Mouse (Mus musculus) left cerebral cortex, adult 9 months (tissue): Measurements from ENCODE around the gene Senp6.
"Not testable (repeated sequence)": the region's sequence is repeated elsewhere in the genome, so short reads cannot be mapped to it uniquely, and the experiment has no call there.

Source experiments
- DNase-seq, 2 experiments: peaks; one replicate each; pipeline ENCODE4 v3.0.0; 2022; ENCODE audit warnings: low spot score in 2 of 2

Gene Senp6

DNA sequence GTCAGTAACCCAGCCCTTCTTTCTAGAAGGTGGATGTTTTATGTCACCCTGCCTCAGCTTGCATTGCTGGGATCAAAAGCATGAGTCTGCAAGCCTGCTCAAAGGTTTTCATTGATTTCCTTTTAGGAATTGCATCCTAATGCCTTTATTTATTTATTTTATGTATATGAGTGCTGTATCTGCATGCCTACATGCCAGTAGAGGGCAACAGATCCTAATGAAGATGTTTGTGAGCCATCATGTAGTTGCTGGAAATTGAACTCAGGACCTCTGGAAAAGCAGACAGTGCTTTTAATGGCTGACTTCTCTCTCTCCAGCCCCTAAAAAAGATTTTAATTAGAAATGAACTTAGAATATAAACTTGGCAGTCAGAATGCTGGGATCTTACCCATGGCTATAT lies 8.2 kb downstream of the Senp6 start:
- DNase-seq, result no peak

DNA sequence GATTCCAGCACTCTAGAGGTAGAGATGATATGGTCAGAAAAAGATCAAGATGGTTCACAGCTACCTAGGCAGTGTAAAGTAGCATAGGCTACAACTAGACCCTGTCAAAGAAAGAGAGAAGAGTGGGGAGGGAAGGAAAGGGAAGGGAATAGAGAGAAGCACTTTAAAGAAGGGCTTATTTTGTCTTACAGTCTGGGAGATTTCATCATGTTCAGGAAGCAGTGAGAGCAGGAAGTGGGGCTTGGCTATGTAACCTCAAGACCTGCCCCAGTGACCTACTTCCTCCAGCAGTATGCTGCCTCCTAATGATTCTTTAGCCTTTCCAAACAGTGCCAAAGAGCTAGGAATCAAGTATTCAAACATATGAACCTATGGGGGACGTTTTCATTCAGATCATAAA lies 14.2 kb downstream of the Senp6 start:
- no peak for DNase-seq

DNA sequence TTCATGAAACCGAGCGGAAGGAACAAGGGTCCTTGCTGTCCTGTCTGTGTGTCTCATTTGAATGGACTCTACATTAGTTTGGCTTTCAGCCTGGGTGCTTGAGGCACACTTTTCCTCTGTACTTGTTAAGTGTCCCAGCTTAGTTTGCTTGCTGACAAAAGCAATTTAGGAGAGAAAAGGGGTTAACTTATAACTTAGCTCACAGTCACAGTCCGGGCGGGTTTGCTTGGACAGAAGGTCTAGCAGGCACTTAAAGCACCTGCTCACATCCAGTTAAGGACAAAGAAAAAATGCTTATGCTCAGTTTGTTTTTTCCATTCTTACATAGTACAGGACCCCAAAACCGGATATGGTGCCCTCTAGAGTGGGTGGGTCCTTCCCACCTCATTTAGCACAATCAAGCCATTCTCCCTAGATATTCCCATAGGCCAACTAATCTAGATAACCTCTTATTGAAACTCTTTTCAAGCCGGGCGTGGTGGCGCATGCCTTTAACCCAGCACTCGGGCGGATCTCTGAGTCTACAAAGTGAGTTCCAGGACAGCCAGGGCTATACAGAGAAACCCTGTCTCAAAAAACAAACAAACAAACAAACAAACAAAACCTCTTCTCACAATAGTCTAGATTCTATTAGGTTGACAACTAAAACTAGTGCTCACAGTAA lies 17.9 kb downstream of the Senp6 start:
- no peak for DNase-seq

DNA sequence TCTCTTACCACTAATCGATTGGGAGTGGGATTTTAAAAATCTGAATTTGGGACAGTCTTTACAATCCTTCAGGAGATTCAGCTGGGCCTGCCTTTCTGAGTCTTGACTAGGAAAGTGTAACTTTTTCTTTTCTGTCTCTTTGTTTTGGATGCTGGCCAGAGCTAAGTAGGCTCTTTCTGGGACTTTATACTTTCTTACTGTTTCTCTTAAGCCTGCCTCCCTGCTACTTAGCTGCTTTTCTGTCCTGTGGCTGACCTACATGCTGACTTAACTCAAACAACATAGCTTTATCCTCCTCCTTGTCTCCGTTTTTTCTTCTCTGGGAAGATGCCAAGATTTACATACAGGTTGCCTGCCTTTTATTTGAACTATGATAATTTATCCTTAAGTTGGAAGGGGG lies 19.0 kb downstream of the Senp6 start:
- no peak for DNase-seq

DNA sequence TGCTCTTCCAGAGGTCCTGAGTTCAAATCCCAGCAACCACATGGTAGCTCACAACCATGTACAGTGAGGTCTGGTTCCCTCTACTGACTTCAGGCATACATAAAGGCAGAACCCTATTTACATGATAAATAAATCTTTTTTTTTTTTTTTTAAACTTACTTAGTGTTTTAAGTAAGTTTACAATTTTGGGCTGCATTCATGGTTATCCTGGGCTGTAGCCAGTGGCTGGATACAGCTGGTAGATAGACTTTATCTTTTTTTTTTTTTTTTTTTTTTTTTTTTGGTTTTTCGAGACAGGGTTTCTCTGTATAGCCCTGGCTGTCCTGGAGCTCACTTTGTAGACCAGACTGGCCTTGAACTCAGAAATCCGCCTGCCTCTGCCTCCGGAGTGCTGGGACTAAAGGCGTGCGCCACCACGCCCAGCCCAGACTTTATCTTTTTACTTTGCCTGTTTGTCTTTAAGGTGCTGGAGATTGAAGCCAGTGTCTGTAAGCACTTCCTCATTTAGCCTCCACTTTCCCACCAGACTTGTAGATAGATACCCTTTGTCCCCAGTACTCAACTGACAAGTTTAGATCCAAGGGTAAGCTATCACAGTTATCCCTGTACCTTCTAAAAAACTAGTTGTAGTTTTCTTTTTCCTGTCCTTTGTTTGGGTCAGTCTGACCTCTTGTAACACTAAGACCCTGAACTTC lies 19.7 kb downstream of the Senp6 start:
- not testable (repeated sequence) for DNase-seq

DNA sequence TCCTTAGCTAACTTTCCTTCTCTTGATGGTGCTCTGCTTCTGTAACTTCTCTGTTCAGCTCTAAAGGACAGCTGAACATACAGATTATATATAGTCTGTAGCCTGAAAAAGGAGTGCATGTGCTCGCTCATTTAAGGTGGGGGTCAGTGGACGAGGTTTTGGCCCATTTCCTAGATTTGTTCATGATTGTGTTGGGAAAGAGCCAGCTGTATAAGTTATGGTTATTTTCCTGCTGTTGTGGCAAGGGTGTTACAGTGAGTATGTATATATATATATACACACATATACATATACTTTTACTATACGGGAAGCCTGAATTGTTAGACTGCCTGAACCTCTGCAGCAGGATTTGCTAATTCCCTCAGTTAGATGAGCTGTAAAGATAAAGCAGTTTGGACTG lies 22.7 kb downstream of the Senp6 start:
- no peak for DNase-seq

DNA sequence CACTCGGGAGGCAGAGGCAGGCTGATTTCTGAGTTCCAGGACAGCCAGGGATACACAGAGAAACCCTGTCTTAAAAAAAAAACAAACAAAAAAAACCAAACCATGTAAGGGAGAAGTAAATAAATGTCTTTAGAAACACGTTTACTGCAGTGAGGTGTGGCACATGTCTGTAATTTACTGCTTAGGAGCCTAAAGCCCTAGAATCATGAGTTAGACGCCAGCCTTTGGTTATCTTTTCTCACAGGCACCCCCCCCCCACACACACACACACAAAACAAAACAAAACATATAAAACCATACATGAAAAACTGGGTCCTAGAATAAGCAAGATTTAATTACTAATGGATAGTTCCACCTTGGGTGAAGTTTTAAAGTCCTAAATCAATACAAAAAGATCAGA lies 29.6 kb downstream of the Senp6 start:
- DNase-seq, result no peak

DNA sequence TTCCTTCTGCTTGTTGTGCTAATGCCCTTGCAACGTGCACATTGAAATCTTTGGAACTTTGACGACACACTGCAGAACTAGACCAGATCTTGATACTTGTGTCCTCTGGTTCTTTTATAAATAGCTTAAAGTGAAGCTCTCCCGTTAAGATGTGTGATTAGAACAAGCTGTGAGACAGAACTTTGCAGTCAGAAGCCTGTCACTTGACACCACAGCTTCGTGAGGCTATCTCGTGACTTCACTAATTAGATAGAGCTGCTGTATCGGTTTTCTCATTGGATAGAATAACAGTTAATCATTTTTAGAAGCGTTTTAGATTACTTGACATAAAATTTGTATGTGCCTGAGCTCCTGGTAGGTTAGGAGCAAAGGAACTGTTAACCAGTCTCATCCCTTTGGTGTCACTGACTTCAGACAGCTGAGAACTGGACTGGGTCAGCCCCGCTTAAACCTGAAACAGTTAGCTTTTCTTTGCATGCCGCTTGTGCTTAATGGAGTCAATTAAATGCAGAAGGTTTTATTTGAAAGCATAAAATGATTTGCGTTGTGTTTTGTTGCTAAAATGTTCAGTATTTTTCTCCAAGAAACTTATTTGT lies 79.4 kb downstream of the Senp6 start:
- no peak for DNase-seq

DNA sequence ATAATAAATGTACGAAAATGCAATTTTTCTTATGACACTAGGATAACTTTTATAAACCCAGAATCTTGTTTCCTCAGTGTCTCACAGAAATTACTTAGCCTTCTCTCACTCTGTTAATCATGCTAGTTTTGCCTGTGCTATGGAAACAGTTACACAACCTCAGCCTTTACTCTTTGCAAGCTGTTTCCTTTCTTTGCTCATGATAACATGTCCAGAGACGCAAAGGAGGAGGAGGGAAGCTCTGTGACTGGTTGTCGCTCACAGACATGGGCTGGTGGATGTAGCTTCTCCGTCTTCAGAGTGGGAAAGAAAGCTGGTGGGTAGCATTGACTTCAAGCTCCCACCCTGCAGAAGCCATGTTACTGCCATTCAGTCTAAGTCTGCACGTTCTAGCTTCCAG lies 82.9 kb downstream of the Senp6 start:
- DNase-seq, result no peak

DNA sequence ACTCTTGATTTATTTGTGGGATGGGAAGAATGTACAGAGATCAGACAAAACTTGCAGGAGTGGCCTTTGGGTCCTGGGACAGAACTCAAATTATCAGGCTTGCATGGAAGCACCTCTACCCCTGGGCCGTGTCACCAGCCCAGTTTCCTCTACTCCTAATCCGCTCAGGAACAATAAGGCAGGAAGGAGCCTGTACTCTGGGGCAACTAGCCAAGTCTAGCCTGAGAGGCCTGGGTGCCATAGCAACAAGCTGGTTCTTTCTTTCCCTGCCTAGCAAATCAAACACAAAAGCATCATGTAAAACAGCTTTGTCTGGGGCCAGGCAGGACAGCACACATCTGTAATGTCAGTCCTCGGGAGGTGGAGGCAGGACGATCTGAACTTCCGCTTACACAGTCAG lies 88.6 kb downstream of the Senp6 start:
- peak in 1 of 2 experiments; percentile 64 for DNase-seq

DNA sequence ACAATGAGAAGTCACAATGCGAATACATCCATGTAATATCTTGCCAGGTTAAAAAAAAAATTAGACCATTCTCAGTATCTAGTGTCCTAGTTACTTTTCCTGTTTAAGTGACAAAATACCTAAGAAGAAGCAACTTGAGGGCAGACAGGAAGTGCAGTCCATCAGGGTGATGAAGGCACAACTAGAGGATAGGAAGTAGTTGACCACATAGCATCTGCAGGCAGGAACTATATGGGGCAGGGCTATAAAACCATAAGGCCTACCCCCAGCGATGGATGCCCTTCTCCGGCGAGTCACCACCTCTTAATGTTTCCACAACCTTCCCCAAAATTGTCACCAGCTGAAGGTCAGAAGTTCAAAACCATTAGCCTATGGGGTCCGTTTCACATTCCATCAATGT lies 90.1 kb downstream of the Senp6 start:
- DNase-seq, result no peak

DNA sequence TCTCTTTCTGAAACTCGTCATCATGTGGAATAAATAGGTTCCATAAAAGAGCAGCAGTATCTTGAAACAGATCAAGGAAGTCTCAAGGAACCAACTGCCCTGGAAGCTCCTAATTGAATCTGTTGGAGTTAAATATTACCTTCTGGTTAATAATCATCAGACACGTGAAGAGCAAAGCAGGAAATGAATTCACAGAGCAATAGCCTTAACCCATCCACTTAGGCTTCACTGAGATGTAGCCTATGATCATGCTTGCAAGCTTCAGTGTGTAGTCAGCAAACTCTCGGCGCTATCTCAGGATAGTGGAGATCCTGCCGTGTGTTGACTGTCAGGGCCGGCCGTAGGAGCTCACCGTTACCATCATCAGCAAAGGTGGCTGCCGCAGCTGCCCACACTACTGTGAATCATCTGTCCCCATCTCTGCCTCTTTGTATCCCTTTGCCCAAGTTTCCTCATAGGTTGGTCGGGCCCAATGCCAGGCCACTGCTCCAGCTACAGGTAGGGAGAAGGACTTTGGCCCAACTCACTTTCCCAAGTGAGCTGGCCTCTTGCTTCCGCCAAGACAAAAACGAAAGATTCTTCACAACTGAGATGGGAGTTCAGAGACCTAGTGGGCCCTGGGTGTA lies 91.2 kb downstream of the Senp6 start:
- DNase-seq, result no peak

DNA sequence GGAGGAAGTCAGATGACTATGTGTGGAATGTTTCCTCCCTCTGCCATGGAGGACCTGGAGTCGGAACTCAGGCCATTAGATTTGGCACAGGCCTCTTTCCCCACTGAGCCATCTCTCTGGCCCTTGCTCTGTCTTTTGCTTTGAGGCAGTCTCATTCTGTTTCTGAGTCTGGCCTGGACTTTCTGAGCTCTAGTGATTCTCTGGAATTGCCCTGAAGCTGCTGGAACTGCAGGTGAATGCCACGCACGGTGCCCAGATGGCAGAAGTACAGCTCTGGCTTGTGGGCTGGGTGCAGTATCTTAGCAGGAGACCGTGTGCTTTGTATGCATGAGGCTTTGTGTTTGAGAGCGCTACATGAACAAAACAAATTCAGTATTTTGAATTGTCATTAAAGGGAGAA lies 92.2 kb downstream of the Senp6 start:
- DNase-seq, result no peak

DNA sequence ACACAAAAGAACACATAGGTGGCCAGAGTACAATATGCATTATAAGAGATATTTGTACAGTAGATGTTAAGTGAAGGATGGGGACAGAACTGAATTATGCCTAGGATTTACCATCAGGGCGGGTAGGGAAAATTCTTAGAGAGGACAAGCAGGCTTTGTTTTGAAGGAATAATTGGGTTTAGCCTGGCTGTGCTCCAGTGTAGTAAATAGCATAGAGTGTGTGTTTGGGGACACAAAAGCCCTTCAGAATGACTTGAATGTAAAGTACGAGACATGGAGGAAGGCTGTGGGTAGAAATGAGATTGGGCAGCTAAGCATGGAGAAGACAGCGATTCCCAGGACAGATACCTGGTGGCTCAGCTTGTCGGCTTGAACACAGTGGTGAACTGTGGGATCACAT lies 94.7 kb downstream of the Senp6 start:
- DNase-seq, result no peak

DNA sequence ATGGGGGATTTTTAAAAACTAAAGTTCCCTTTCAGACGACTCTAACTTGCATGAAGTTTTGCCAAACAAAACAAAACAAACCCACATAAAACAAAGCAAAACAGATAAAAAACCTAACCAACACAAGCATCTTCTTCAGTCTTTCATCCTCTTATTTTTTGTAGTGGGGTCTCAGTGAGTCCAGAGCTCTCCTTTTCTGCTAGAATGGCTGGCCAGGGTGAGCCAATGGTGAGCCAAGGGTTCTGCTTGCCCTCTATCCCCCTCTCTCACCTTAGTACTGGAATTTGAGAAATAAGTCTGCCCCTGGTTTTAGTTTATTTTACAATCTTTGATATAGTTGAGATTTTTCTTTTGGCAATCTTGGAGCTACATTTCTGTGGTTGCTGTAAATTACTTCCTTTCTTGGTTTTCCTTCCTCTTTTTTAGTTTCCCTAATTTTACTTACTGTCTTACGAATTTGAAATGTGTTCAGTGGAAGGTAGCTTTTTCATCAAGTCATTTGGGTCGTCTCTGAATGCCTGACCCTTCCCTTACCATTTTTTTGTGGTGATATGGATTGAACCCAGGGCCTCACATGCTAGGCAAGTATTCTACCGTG lies 96.5 kb downstream of the Senp6 start:
- no peak for DNase-seq

DNA sequence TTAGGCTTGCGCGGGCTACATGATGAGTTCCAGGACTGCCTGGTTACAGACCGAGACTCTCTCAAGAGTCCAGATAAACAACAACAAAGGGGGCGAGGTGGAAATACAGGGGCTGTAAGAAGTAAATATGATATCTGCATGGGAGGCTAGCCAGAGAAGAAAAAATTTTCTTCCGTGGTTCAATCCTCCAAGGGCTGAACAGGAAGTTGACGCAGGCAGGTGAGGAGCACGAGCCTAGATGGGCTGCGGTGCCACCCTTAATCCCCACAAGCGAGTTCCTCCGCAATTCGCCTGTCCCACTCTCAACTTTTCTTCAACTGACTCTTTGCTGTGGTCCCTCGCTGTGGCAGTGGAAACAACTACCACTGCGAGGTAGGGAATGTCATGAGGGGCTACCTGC lies 97.5 kb downstream of the Senp6 start:
- no peak for DNase-seq

DNA sequence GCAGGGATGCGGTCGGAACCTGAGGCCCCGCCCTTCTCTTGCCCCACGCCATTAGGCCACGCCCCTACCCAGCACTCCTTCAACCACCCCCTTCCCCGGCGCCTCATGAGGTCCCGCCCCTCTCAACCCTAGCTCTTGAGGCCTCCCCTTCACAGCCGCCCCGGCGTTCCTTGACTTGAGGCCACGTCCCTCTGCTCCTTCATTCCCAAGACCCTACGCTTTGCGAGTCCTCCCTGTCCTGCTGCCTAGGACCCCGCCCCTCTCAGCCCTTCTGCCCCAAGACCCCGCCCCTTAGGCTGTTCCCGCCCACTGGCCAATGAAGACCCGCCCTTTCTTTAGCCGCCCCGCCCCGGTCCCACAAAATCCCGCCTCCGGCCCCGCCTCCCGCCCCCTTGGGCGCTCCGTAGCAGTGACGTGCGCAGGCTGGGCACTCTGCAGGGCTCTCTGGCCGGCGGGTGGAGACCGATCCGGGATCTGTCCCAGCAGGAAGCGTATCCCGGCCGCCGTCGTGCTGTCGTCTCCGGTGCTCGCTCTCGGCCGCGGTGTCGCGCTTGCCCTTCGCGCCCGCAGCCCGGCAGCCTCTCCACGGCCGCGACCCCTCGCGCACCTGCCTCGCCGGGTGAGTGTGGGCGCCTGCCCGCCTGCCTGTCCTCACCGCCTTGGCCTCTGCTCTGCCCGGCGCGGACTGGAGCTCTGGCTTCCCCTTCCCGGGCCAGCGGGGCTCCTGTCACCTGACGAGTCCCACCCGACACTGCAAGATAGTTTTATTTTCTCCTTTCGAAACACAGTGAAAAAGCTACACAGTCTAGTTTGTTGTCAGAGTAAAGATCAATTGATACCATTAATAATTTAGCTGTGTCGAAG lies 98.1 kb downstream of the Senp6 start, which contains the start of gene Myo6:
TSS of gene Myo6 (plus strand) at position 421 of the 864 bp plus-strand sequence.
- peak; percentile 74 to 93 for DNase-seq

DNA sequence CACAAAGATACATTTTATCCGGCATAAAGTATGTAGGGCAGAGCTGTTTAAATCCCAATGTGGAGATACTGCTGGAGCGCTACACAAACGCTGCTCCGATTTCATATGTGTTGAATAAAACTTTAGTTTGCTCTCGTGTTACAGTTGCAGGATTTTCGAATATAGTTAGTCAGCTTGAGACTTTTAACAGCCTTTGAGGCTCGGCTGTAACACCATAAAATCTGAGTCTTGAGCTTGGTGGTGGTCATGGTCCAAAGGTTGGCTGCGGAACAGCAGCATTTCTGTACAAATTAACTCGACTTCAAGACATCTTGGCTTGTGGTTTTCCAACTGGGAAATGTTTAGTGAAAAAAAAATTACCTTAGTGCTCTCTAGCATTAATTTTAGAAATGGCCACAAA lies 99.0 kb downstream of the Senp6 start:
- no peak for DNase-seq

DNA sequence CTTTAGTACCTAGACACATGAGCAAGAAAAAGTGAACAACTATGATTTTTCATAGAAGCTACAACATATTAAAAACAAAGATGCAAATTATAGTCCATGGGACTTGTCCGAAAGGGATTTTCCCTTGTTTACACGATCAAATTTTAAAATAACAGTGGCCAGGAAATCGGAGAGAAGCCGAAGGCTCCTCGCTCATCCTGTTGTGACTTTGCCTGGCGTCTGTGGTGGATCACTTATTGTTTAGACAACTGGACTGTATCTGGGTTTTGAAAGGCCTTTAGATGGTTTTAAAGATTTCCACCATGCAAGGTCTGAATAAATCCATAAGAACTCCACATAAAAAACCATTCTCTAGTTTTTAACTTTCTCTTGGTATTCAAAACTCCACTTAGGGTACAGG lies 99.7 kb downstream of the Senp6 start:
- no peak for DNase-seq

DNA sequence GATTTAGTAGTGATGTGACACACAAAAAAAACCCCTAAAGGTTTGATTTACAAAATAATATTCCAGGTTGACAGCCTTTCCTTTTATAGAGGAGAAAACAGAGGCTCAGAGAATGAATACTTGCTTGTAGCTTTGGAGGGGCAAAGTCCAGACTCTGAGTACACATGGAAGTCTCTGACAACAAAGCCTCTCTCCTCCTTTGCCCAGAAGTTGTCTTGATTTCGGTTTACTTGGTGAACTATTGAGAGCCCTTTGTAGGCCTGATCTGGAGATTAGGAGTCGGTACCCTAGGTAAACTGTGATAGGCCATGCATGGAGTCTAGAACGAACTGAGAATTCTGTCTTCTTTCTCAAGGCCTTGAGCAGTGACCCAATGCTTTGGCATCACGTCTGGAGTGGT lies 100.4 kb downstream of the Senp6 start:
- no peak for DNase-seq

DNA sequence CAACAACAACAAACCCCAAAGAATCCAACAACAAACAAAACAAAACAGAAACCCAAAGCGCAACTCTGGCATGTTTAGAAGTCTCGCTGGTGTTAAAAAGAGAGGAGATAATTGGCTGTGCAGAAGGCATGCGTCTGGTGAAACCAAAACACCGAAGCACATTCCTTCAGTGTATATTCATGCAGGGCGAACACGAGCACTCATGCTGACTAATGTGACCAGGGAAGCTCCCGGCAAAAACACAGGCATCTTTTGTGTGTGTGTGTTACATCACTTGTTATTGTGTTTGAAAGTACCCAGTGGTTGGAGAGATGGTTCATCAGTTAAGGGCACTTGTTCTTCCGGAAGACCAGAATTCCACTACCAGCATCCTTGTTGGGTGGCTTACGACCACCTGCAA lies 102.8 kb downstream of the Senp6 start:
- no peak for DNase-seq

DNA sequence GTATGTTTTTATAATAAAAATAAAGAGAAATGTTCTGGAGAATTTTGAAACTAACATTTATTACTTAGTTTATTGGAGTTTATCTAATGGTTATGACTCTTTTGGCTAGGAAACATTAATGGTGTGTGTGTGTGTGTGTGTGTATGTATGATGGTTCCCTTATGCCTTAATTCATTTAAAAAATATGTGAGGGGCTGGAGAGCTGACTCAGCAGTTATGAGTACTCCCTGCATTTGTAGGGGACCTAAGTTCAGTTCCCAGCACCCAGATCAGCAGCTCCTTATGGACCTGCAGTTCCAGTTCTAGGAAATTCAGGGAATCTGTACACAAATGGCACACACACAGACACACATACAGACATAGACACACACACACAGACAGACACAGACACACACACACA lies 104.5 kb downstream of the Senp6 start:
- DNase-seq, result no peak
